Mouse (Mus musculus): ENCODE results near the gene Selenoh. TPM values are rescaled to one million over a fixed set of nuclear protein-coding genes. Genes with fewer than 3 reads are reported as not detected.

Gene Selenoh
- polyA plus RNA-seq (2015; fragmentation: Nextera tagmentation; extraction: Ambion mirVana) = 310 and 320 TPM in 2 replicates

- H3K4me2 ChIP-seq (replicated peaks) = peak within 1 kb of the TSS; percentile 73
- ATAC-seq (ENCODE audit: low FRiP score, low read depth) = peak; percentile 97
- peak within 1 kb of the TSS; percentile 90 for H3K9ac ChIP-seq
- no peaks in the 10 kb centered on the region for H3K27me3 ChIP-seq
- H3K9me3 ChIP-seq = no peaks in the 10 kb centered on the region
- H3K4me3 ChIP-seq = peak within 1 kb of the TSS; percentile 94
- peak within 1 kb of the TSS; percentile 94 for H3K27ac ChIP-seq
- H3K4me1 ChIP-seq = peaks cover 10% of the 10 kb centered on the region
- peaks cover 40% of the 10 kb centered on the region for H3K36me3 ChIP-seq
- under 1% methylated on average over 20 of the region's 20 CpGs for WGBS
Measured at GRCm38 (mm10) chr2:84670569-84670933, at the start of gene Selenoh. Selenoh (minus strand) TSS chr2:84670770.

GRCm38 (mm10) chr2:84717357-84717756, 46.8 kb upstream of the Selenoh start:
- no peak for ATAC-seq (ENCODE audit: low FRiP score, low read depth)
- 91% methylated on average over 4 of the region's 4 CpGs for WGBS
- peaks cover 12% of the 10 kb centered on the region for H3K36me3 ChIP-seq

GRCm38 (mm10) chr2:84716423-84717355, 46.1 kb upstream of the Selenoh start:
- Histone ChIP-seq H3K9me3 (no peaks in the 10 kb centered on the region), H3K4me1 (peaks cover 13% of the 10 kb centered on the region), H3K9ac (peak overlapping the region; percentile 78), H3K36me3 (peaks cover 6% of the 10 kb centered on the region), H3K27ac (peak overlapping the region; percentile 94; the same call in 1 of the 2 replicates), H3K4me2 (replicated peaks) (peak overlapping the region; percentile 74), H3K27me3 (no peaks in the 10 kb centered on the region), H3K4me3 (peak overlapping the region; percentile 77)
- WGBS = 29% methylated on average over 9 of the region's 9 CpGs
- no peak for ATAC-seq (ENCODE audit: low FRiP score, low read depth)

More at GRCm38 (mm10) chr2:84717357-84717756, 46.8 kb upstream of the Selenoh start:
- no peak overlapping the region for H3K9ac ChIP-seq
- H3K4me2 ChIP-seq (replicated peaks) = no peak overlapping the region
- no peak overlapping the region for H3K4me3 ChIP-seq
- H3K9me3 ChIP-seq = no peaks in the 10 kb centered on the region
- H3K27ac ChIP-seq = no peak overlapping the region
- H3K27me3 ChIP-seq = no peaks in the 10 kb centered on the region
- peaks cover 13% of the 10 kb centered on the region for H3K4me1 ChIP-seq

- ATAC-seq (ENCODE audit: low FRiP score, low read depth) = peak; percentile 96
- Histone ChIP-seq H3K9ac (peak overlapping the region; percentile 78), H3K4me3 (peak overlapping the region; percentile 77), H3K9me3 (no peaks in the 10 kb centered on the region), H3K27ac (peak overlapping the region; percentile 94), H3K4me1 (peaks cover 13% of the 10 kb centered on the region), H3K4me2 (replicated peaks) (peak overlapping the region; percentile 74), H3K36me3 (peaks cover 3% of the 10 kb centered on the region), H3K27me3 (no peaks in the 10 kb centered on the region)
- WGBS = under 1% methylated on average over 33 of the region's 33 CpGs
Measured at GRCm38 (mm10) chr2:84715562-84716361, 45.2 kb upstream of the Selenoh start.

GRCm38 (mm10) chr2:84714811-84715561, 44.4 kb upstream of the Selenoh start, which contains the start of gene Zdhhc5:
Zdhhc5 (minus strand) TSS chr2:84715180.
- Histone ChIP-seq H3K4me2 (replicated peaks) (peak within 1 kb of the TSS; percentile 74), H3K36me3 (peaks cover 11% of the 10 kb centered on the region), H3K4me1 (peaks cover 13% of the 10 kb centered on the region), H3K9ac (peak within 1 kb of the TSS; percentile 96), H3K9me3 (no peaks in the 10 kb centered on the region), H3K27me3 (no peaks in the 10 kb centered on the region), H3K27ac (peak within 1 kb of the TSS; percentile 94), H3K4me3 (peak within 1 kb of the TSS; percentile 77)
- under 1% methylated on average over 92 of the region's 107 CpGs for WGBS
- ATAC-seq (ENCODE audit: low FRiP score, low read depth) = peak; percentile 94

- Histone ChIP-seq H3K27ac (peak overlapping the region; percentile 94), H3K4me1 (peaks cover 13% of the 10 kb centered on the region), H3K4me2 (replicated peaks) (peak overlapping the region; percentile 74), H3K4me3 (peak overlapping the region; percentile 77), H3K9me3 (no peaks in the 10 kb centered on the region), H3K36me3 (peaks cover 14% of the 10 kb centered on the region), H3K9ac (peak overlapping the region; percentile 96), H3K27me3 (no peaks in the 10 kb centered on the region)
- peak; percentile 6; the same call in 1 of the 2 replicates for ATAC-seq (ENCODE audit: low FRiP score, low read depth)
- under 1% methylated on average over 26 of the region's 26 CpGs for WGBS
Measured at GRCm38 (mm10) chr2:84714422-84714810, 43.8 kb upstream of the Selenoh start.

GRCm38 (mm10) chr2:84711898-84712297, 41.3 kb upstream of the Selenoh start:
- Histone ChIP-seq H3K27ac (no peak overlapping the region), H3K9me3 (no peaks in the 10 kb centered on the region), H3K4me1 (peaks cover 26% of the 10 kb centered on the region), H3K9ac (no peak overlapping the region), H3K27me3 (no peaks in the 10 kb centered on the region), H3K4me2 (replicated peaks) (no peak overlapping the region), H3K4me3 (no peak overlapping the region), H3K36me3 (peaks cover 33% of the 10 kb centered on the region)
- WGBS = 81% methylated on average over 2 of the region's 2 CpGs
- no peak for ATAC-seq (ENCODE audit: low FRiP score, low read depth)

GRCm38 (mm10) chr2:84707523-84707922, 37.0 kb upstream of the Selenoh start:
- 31% methylated on average over 1 of the region's 1 CpGs for WGBS
- Histone ChIP-seq H3K27me3 (no peaks in the 10 kb centered on the region), H3K36me3 (peaks cover 58% of the 10 kb centered on the region), H3K9me3 (no peaks in the 10 kb centered on the region), H3K4me2 (replicated peaks) (no peak overlapping the region), H3K27ac (no peak overlapping the region), H3K4me3 (no peak overlapping the region), H3K9ac (no peak overlapping the region), H3K4me1 (peaks cover 14% of the 10 kb centered on the region)
- no peak for ATAC-seq (ENCODE audit: low FRiP score, low read depth)

GRCm38 (mm10) chr2:84705295-84705694, 34.7 kb upstream of the Selenoh start:
- Histone ChIP-seq H3K27ac (no peak overlapping the region), H3K27me3 (no peaks in the 10 kb centered on the region), H3K4me2 (replicated peaks) (no peak overlapping the region), H3K4me3 (no peak overlapping the region), H3K9me3 (no peaks in the 10 kb centered on the region), H3K4me1 (peaks cover 13% of the 10 kb centered on the region), H3K9ac (no peak overlapping the region; the same call in 1 of the 2 replicates), H3K36me3 (peaks cover 63% of the 10 kb centered on the region)
- WGBS = 93% methylated on average over 1 of the region's 1 CpGs
- ATAC-seq (ENCODE audit: low FRiP score, low read depth) = no peak

- Histone ChIP-seq H3K36me3 (peaks cover 63% of the 10 kb centered on the region), H3K4me1 (peaks cover 13% of the 10 kb centered on the region; the same call in 1 of the 2 replicates), H3K4me2 (replicated peaks) (no peak overlapping the region), H3K27ac (no peak overlapping the region), H3K9me3 (no peaks in the 10 kb centered on the region), H3K4me3 (no peak overlapping the region), H3K9ac (no peak overlapping the region), H3K27me3 (no peaks in the 10 kb centered on the region)
- no peak for ATAC-seq (ENCODE audit: low FRiP score, low read depth)
- WGBS = 81% methylated on average over 5 of the region's 5 CpGs
Measured at GRCm38 (mm10) chr2:84704329-84704728, 33.8 kb upstream of the Selenoh start.

- no peaks in the 10 kb centered on the region for H3K9me3 ChIP-seq
- peaks cover 63% of the 10 kb centered on the region for H3K36me3 ChIP-seq
- WGBS = 88% methylated on average over 1 of the region's 1 CpGs
- H3K4me2 ChIP-seq (replicated peaks) = no peak overlapping the region
- no peak for ATAC-seq (ENCODE audit: low FRiP score, low read depth)
- peaks cover 10% of the 10 kb centered on the region; the same call in 1 of the 2 replicates for H3K4me1 ChIP-seq
- no peak overlapping the region for H3K27ac ChIP-seq
- no peaks in the 10 kb centered on the region for H3K27me3 ChIP-seq
- H3K9ac ChIP-seq = no peak overlapping the region
- no peak overlapping the region for H3K4me3 ChIP-seq
Measured at GRCm38 (mm10) chr2:84703497-84703896, 32.9 kb upstream of the Selenoh start.
